Mouse (Mus musculus): ENCODE results near the gene Colgalt2.
A peak's percentile ranks its signal among the peaks of the same experiment; 100 is the strongest.

Colgalt2 gene

GRCm38 (mm10) chr1:152476126-152476525, 76.5 kb downstream of the Colgalt2 start:
- DNase-seq (ENCODE audit: low spot score in 2 of 2): no peak

- no peak for DNase-seq (ENCODE audit: low spot score in 2 of 2)
Observed at GRCm38 (mm10) chr1:152490842-152491241, 91.2 kb downstream of the Colgalt2 start.

GRCm38 (mm10) chr1:152492258-152492657, 92.6 kb downstream of the Colgalt2 start:
- DNase-seq (ENCODE audit: low spot score in 2 of 2): no peak

- DNase-seq (ENCODE audit: low spot score in 2 of 2): no peak
Observed at GRCm38 (mm10) chr1:152496831-152497230, 97.2 kb downstream of the Colgalt2 start.

- no peak for DNase-seq (ENCODE audit: low spot score in 2 of 2)
Observed at GRCm38 (mm10) chr1:152497581-152497980, 98.0 kb downstream of the Colgalt2 start.

- DNase-seq (ENCODE audit: low spot score in 2 of 2): no peak
Observed at GRCm38 (mm10) chr1:152499802-152500201, 100.2 kb downstream of the Colgalt2 start.

- DNase-seq (ENCODE audit: low spot score in 2 of 2): no peak
Observed at GRCm38 (mm10) chr1:152506175-152506574, 106.5 kb downstream of the Colgalt2 start.

- DNase-seq (ENCODE audit: low spot score in 2 of 2): no peak
Observed at GRCm38 (mm10) chr1:152506726-152507125, 107.1 kb downstream of the Colgalt2 start.

GRCm38 (mm10) chr1:152508481-152509220, 109.0 kb downstream of the Colgalt2 start:
- DNase-seq (ENCODE audit: low spot score in 2 of 2): no peak

- DNase-seq (ENCODE audit: low spot score in 2 of 2): no peak
Observed at GRCm38 (mm10) chr1:152511237-152511636, 111.6 kb downstream of the Colgalt2 start.

GRCm38 (mm10) chr1:152514256-152514655, 114.6 kb downstream of the Colgalt2 start:
- DNase-seq (ENCODE audit: low spot score in 2 of 2): no peak

- no peak for DNase-seq (ENCODE audit: low spot score in 2 of 2)
Observed at GRCm38 (mm10) chr1:152517057-152517570, 117.5 kb downstream of the Colgalt2 start.

- DNase-seq (ENCODE audit: low spot score in 2 of 2): no peak
Observed at GRCm38 (mm10) chr1:152518971-152519370, 119.3 kb downstream of the Colgalt2 start.

GRCm38 (mm10) chr1:152520798-152521575, 121.4 kb downstream of the Colgalt2 start:
- peak; percentile 33 to 58 for DNase-seq (ENCODE audit: low spot score in 2 of 2)

GRCm38 (mm10) chr1:152522226-152522625, 122.6 kb downstream of the Colgalt2 start:
- DNase-seq (ENCODE audit: low spot score in 2 of 2): no peak

GRCm38 (mm10) chr1:152523292-152523691, 123.7 kb downstream of the Colgalt2 start:
- DNase-seq (ENCODE audit: low spot score in 2 of 2): no peak

- DNase-seq (ENCODE audit: low spot score in 2 of 2): no peak
Observed at GRCm38 (mm10) chr1:152524098-152524892, 124.7 kb downstream of the Colgalt2 start.

GRCm38 (mm10) chr1:152524987-152525648, 125.5 kb downstream of the Colgalt2 start:
- peak; percentile 15 to 62 for DNase-seq (ENCODE audit: low spot score in 2 of 2)

- no peak for DNase-seq (ENCODE audit: low spot score in 2 of 2)
Observed at GRCm38 (mm10) chr1:152526154-152526553, 126.5 kb downstream of the Colgalt2 start.

- DNase-seq (ENCODE audit: low spot score in 2 of 2): no peak
Observed at GRCm38 (mm10) chr1:152528214-152528613, 128.6 kb downstream of the Colgalt2 start.

GRCm38 (mm10) chr1:152528778-152529177, 129.1 kb downstream of the Colgalt2 start:
- no peak for DNase-seq (ENCODE audit: low spot score in 2 of 2)
